Mouse (Mus musculus): ENCODE measurements around the gene Rps11. TPM values are rescaled to one million over a fixed set of nuclear protein-coding genes. Genes with fewer than 3 reads are reported as not detected.
A peak's percentile ranks its signal among the peaks of the same experiment; 100 is the strongest.
"Not testable (repeated sequence)": the region's sequence is repeated elsewhere in the genome, so short reads cannot be mapped to it uniquely, and the experiment has no call there.

Rps11 gene
- polyA plus RNA-seq, 1 experiment from 2014 or later, result 1,491 TPM

DNA sequence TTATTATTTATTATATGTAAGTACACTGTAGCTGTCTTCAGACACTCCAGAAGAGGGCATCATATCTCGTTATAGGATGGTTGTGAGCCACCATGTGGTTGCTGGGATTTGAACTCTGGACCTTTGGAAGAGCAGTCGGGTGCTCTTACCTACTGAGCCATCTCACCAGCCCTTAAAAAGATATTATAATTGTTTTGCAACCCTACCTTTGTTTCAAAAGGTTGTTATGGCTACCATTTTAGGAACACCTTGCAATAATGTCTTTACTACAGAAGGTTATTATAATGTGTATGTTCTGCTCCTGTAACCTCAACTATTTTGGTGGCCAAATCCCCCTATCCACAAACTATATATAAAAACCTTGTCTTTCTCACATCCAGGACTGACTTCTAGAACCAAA is 28.8 kb upstream of the Rps11 start:
- H3K27me3 ChIP-seq (replicated peaks); ATAC-seq; H3K9me3 ChIP-seq (replicated peaks): not testable (repeated sequence)
- H3K4me1 ChIP-seq, result peaks cover 47% of the 10 kb centered on the region
- peak overlapping the region; percentile 92; the same call in 1 of the 2 replicates for H3K27ac ChIP-seq
- WGBS (ENCODE audit: insufficient replicate concordance), result 76% methylated on average over 2 of the region's 2 CpGs
- H3K36me3 ChIP-seq, result peaks cover 26% of the 10 kb centered on the region
- peak overlapping the region; percentile 76 for H3K4me2 ChIP-seq
- H3K4me3 ChIP-seq, result peak overlapping the region; percentile 73; the same call in 1 of the 2 replicates
- H3K9ac ChIP-seq, result peak overlapping the region; percentile 82; the same call in 1 of the 2 replicates

- Histone ChIP-seq H3K4me1 (peaks cover 54% of the 10 kb centered on the region), H3K9me3 (replicated peaks) (no peaks in the 10 kb centered on the region), H3K9ac (no peak overlapping the region), H3K27ac (no peak overlapping the region), H3K36me3 (peaks cover 30% of the 10 kb centered on the region), H3K4me2 (no peak overlapping the region), H3K4me3 (no peak overlapping the region), H3K27me3 (replicated peaks) (no peaks in the 10 kb centered on the region)
- 66% methylated on average over 11 of the region's 11 CpGs for WGBS (ENCODE audit: insufficient replicate concordance)
- ATAC-seq, result no peak
Observed at GRCm38 (mm10) chr7:45151303-45151702, 27.1 kb upstream of the Rps11 start.

DNA sequence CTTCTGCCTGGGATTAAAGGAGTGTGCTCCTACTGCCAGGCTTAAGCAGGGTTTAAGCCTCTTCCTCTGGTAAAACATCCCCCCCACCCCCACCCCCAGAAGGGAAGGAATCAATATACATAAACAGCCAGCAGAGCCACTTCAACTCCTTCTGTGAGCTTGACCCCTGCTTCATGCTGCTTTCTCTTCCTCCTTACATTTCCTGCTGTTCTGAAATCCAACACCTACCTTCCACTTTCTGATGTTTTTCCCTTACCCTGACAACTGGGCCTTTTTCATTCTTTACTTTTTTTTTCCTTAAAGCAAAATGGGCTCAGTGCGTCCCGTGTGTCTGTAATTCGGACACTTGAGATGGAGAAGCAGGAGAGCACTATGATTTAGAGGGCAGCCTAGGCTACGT is 26.1 kb upstream of the Rps11 start:
- H3K27ac ChIP-seq, result no peak overlapping the region
- H3K27me3 ChIP-seq (replicated peaks), result no peaks in the 10 kb centered on the region
- no peaks in the 10 kb centered on the region for H3K9me3 ChIP-seq (replicated peaks)
- H3K9ac ChIP-seq, result no peak overlapping the region
- peaks cover 36% of the 10 kb centered on the region for H3K36me3 ChIP-seq
- no peak overlapping the region for H3K4me2 ChIP-seq
- H3K4me3 ChIP-seq, result no peak overlapping the region
- WGBS (ENCODE audit: insufficient replicate concordance), result 73% methylated on average over 4 of the region's 4 CpGs
- peaks cover 48% of the 10 kb centered on the region for H3K4me1 ChIP-seq
- ATAC-seq, result no peak

DNA sequence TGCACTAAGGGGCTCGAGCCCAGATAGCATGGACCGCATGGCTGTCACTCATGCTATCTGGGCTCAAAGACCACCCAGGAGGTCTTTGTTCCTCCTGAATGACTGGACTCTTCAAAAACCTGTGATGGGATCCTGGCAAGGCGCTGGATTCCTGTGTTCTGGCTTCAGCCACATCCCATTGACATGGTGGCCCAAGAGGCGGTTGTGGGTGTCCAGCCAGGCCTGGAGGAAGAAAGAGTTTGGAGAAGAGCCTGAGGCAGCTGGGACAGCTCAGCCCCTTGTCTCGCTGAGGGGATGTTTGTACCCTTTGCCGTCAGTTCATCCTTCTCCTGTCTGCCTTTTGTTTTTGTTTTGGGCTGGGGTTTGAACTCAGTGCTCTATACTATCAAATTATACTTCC is 25.3 kb upstream of the Rps11 start:
- H3K36me3 ChIP-seq, result peaks cover 43% of the 10 kb centered on the region
- H3K4me1 ChIP-seq, result peaks cover 41% of the 10 kb centered on the region
- no peaks in the 10 kb centered on the region for H3K9me3 ChIP-seq (replicated peaks)
- H3K4me2 ChIP-seq, result no peak overlapping the region
- no peaks in the 10 kb centered on the region for H3K27me3 ChIP-seq (replicated peaks)
- no peak overlapping the region for H3K9ac ChIP-seq
- H3K27ac ChIP-seq, result no peak overlapping the region
- no peak overlapping the region for H3K4me3 ChIP-seq
- 78% methylated on average over 6 of the region's 6 CpGs for WGBS (ENCODE audit: insufficient replicate concordance)
- ATAC-seq, result no peak

GRCm38 (mm10) chr7:45148534-45149098 is 24.4 kb upstream of the Rps11 start:
- Histone ChIP-seq H3K27me3 (replicated peaks) (no peaks in the 10 kb centered on the region), H3K27ac (no peak overlapping the region), H3K9me3 (replicated peaks) (no peaks in the 10 kb centered on the region), H3K9ac (peak overlapping the region; percentile 13; the same call in 1 of the 2 replicates), H3K36me3 (peaks cover 53% of the 10 kb centered on the region), H3K4me1 (peaks cover 39% of the 10 kb centered on the region), H3K4me2 (no peak overlapping the region), H3K4me3 (no peak overlapping the region)
- ATAC-seq, result no peak
- WGBS (ENCODE audit: insufficient replicate concordance), result 65% methylated on average over 4 of the region's 4 CpGs

GRCm38 (mm10) chr7:45147899-45148298 is 23.7 kb upstream of the Rps11 start:
- H3K27ac ChIP-seq, result no peak overlapping the region
- H3K36me3 ChIP-seq, result peaks cover 60% of the 10 kb centered on the region
- peaks cover 34% of the 10 kb centered on the region for H3K4me1 ChIP-seq
- ATAC-seq, result no peak; the same call in 1 of the 2 replicates
- 79% methylated on average over 11 of the region's 11 CpGs for WGBS (ENCODE audit: insufficient replicate concordance)
- no peaks in the 10 kb centered on the region for H3K9me3 ChIP-seq (replicated peaks)
- H3K4me2 ChIP-seq, result no peak overlapping the region
- no peak overlapping the region for H3K4me3 ChIP-seq
- H3K27me3 ChIP-seq (replicated peaks), result no peaks in the 10 kb centered on the region
- no peak overlapping the region for H3K9ac ChIP-seq

DNA sequence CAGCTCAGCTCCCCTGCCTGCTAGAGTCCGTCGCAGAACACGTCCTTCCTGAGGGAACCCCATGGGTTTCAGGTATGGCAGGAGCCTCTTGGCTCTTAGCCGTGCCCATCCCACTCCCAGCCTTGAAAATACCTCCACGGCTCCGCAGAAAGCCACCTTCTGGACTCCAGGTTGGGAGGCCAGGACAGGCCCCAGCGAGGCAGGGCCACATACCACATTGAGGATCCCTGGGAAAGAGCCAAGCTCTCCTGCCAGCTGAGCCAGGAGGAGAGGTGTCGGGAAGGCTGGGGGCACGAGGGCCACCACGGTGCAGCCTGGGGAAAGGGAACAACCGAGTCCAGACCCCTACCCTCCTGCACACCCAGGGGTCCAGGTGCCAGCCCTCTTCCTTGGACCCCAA is 23.0 kb upstream of the Rps11 start:
- no peak overlapping the region for H3K4me3 ChIP-seq
- H3K4me1 ChIP-seq, result peaks cover 34% of the 10 kb centered on the region
- H3K27ac ChIP-seq, result no peak overlapping the region
- no peak for ATAC-seq
- H3K4me2 ChIP-seq, result no peak overlapping the region
- H3K36me3 ChIP-seq, result peaks cover 66% of the 10 kb centered on the region
- no peak overlapping the region for H3K9ac ChIP-seq
- H3K27me3 ChIP-seq (replicated peaks), result no peaks in the 10 kb centered on the region
- 86% methylated on average over 11 of the region's 11 CpGs for whole genome bisulfite sequencing (ENCODE audit: insufficient replicate concordance)
- H3K9me3 ChIP-seq (replicated peaks), result no peaks in the 10 kb centered on the region

DNA sequence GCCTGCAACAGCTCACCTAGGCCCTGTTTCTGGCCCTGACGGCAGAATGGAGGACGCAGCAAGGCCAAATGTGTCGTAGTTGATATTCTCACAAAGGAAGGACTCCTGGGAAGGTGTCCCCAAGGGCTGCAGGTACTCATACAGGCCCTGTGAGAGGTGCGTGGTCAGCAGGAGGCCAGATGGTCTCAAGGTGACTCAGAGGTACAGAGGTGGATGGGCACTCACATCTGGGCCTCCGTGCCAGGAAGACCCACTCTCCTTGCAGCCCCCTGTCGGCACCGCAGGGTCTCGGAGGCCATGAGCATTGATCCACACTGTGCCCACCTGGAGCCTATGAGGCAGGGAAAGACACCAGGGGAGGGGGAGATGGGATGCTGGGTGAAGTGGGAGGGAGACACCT is 21.2 kb upstream of the Rps11 start:
- no peak overlapping the region for H3K4me2 ChIP-seq
- no peak overlapping the region for H3K4me3 ChIP-seq
- peaks cover 21% of the 10 kb centered on the region for H3K4me1 ChIP-seq
- H3K27me3 ChIP-seq (replicated peaks), result no peaks in the 10 kb centered on the region
- H3K9ac ChIP-seq, result no peak overlapping the region
- no peak overlapping the region for H3K27ac ChIP-seq
- H3K9me3 ChIP-seq (replicated peaks), result no peaks in the 10 kb centered on the region
- WGBS (ENCODE audit: insufficient replicate concordance), result 94% methylated on average over 8 of the region's 8 CpGs
- ATAC-seq, result no peak
- H3K36me3 ChIP-seq, result peaks cover 77% of the 10 kb centered on the region

DNA sequence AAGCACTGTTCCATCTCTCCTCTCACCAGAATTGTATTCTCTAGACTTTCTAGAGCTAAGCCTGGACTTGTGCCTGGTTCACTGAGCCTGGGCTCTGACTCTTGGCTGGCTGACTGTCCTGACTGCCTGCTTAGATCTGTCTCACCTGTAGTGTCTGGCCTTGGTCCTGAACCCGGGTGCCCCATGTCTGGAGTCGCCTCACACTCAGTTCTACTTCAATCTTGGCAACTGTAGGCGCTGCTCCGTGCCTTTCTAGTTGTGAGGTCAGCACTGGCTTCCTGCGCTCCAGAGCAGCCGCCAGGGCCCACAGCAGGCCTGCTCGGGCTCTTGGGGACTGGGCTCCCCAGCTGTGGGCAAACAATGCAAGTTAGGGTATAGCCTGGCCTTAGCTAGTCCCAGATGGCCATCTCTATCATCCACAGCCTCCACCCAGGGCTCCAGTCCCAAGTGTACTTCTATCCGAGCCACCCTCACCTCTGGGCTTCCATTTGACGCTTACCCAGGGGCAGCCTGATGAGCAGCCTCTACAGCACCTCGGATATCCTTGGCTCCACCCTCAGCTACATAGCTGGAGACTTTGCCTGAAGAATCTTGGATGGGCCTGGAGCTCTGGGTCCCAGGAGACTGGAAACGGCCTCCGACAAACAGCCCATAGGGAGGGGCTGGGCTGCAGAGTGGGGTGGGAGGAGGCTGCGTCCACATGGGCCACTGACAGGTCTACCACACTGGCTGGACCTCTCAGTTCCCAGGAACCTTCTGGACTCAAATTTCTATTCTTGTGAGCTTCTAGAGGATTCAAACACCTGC is 20.3 kb upstream of the Rps11 start:
- H3K27ac ChIP-seq, result no peak overlapping the region
- H3K36me3 ChIP-seq, result peaks cover 81% of the 10 kb centered on the region
- H3K27me3 ChIP-seq (replicated peaks), result no peaks in the 10 kb centered on the region
- peaks cover 25% of the 10 kb centered on the region for H3K4me1 ChIP-seq
- no peak overlapping the region for H3K4me3 ChIP-seq
- no peaks in the 10 kb centered on the region for H3K9me3 ChIP-seq (replicated peaks)
- ATAC-seq, result no peak
- H3K4me2 ChIP-seq, result no peak overlapping the region
- no peak overlapping the region for H3K9ac ChIP-seq
- 84% methylated on average over 13 of the region's 13 CpGs for WGBS (ENCODE audit: insufficient replicate concordance)

DNA sequence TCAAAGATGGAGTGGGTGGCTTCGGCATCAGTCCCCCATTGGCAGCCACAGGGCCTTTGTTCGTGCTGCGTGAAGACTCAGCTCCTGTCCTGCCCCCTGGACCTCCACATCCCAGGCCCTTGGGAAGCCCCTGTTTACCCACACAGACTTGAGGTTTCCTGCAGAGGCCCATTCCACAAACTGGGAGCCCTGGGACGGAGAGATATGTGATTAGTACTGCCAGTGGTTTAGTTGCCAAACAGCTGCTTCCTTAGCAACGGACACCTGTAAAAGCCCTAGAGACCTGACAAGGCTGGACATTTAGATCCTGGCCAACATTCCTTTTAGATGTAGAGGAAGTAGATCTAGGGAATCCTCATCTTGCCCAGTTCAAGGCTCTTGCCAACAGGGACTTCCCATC is 17.7 kb upstream of the Rps11 start:
- 79% methylated on average over 5 of the region's 5 CpGs for WGBS (ENCODE audit: insufficient replicate concordance)
- no peaks in the 10 kb centered on the region for H3K9me3 ChIP-seq (replicated peaks)
- H3K36me3 ChIP-seq, result peaks cover 63% of the 10 kb centered on the region
- H3K27ac ChIP-seq, result no peak overlapping the region
- H3K27me3 ChIP-seq (replicated peaks), result no peaks in the 10 kb centered on the region
- H3K4me3 ChIP-seq, result no peak overlapping the region
- H3K9ac ChIP-seq, result no peak overlapping the region
- no peak for ATAC-seq
- peaks cover 31% of the 10 kb centered on the region for H3K4me1 ChIP-seq
- no peak overlapping the region for H3K4me2 ChIP-seq

DNA sequence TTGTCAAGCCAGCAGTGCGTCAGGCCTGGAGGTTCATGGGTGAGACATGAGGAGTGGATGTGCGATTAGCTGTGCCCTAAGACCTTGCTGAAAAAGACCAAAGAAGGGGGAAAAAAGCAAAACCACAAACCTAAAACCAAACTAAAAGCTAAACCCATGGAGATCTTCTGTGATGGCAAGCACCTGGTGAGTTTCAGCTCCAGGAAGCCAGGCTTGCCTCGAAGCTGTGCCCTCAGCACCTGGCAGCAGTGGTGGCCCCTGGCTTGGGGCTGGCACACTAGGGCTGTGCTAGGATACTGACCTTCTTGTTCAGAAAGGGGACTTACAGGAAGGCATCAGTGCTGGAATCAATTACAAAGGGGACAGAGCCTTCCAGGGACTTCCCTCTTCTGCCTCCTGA is 17.1 kb upstream of the Rps11 start:
- Histone ChIP-seq H3K4me2 (no peak overlapping the region), H3K4me3 (no peak overlapping the region), H3K9me3 (replicated peaks) (no peaks in the 10 kb centered on the region), H3K4me1 (peaks cover 37% of the 10 kb centered on the region), H3K36me3 (peaks cover 57% of the 10 kb centered on the region), H3K9ac (no peak overlapping the region), H3K27ac (no peak overlapping the region), H3K27me3 (replicated peaks) (no peaks in the 10 kb centered on the region)
- WGBS (ENCODE audit: insufficient replicate concordance), result 87% methylated on average over 3 of the region's 3 CpGs
- ATAC-seq, result no peak

GRCm38 (mm10) chr7:45139904-45140723 is 15.9 kb upstream of the Rps11 start:
- H3K4me1 ChIP-seq, result peaks cover 45% of the 10 kb centered on the region
- ATAC-seq, result no peak

More at GRCm38 (mm10) chr7:45139904-45140723, 15.9 kb upstream of the Rps11 start:
- Histone ChIP-seq H3K4me2 (no peak overlapping the region), H3K27ac (no peak overlapping the region), H3K9me3 (replicated peaks) (no peaks in the 10 kb centered on the region), H3K36me3 (peaks cover 45% of the 10 kb centered on the region), H3K9ac (no peak overlapping the region), H3K27me3 (replicated peaks) (no peaks in the 10 kb centered on the region), H3K4me3 (no peak overlapping the region)
- 64% methylated on average over 8 of the region's 8 CpGs for WGBS (ENCODE audit: insufficient replicate concordance)

Measured in liver, embryonic 12.5 days (tissue).